Mouse (Mus musculus): ENCODE results near the gene Rhd.

Rhd gene

DNA sequence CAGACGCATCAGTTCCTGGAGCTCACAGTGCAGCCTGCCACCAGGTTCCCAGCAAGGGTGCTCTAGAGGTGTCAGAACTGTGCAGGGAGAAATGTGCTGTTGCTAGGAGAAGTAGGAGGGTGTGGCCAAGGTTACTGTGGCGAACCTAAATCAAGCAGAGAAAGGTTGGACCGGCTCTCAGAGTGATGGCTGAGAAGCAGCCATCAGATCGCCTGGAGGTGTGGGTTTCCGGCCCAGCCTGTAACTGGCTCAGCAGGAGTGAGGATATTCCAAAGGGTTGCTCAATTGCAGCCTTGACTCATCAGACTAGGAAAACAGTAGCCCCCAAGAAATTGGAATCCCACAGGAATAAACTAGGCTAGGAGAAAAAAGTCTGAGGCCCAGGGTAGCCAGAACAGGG, 7.8 kb upstream of the Rhd start:
- DNase-seq (ENCODE audit: low read depth, low spot score) = no peak

- no peak for DNase-seq (ENCODE audit: low read depth, low spot score)
Observed at GRCm38 (mm10) chr4:134858494-134858893, 5.8 kb upstream of the Rhd start.

GRCm38 (mm10) chr4:134861884-134862283, 2.5 kb upstream of the Rhd start:
- no peak for DNase-seq (ENCODE audit: low read depth, low spot score)

DNA sequence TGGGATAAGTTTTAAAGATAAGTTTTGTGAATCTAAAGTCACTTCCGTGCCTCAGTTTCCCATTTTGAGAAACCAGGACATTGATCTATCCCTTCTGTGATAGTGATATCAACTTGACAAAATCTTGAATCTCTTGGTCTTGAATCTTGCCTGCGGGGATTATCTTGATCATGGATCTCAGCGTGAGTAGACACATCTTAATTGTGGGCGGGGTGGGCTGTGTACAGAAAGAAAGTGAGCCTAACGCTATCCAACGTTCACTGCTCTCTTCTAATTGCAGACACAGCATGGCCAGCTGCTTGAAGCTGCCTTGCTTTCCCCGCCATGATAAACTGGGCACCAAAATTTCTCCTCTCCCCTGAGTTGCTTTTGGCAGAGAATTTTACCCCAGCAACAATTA, 1.3 kb upstream of the Rhd start:
- no peak for DNase-seq (ENCODE audit: low read depth, low spot score)

- DNase-seq (ENCODE audit: low read depth, low spot score) = no peak
Observed at GRCm38 (mm10) chr4:134865340-134865739, 1.0 kb downstream of the Rhd start.

DNA sequence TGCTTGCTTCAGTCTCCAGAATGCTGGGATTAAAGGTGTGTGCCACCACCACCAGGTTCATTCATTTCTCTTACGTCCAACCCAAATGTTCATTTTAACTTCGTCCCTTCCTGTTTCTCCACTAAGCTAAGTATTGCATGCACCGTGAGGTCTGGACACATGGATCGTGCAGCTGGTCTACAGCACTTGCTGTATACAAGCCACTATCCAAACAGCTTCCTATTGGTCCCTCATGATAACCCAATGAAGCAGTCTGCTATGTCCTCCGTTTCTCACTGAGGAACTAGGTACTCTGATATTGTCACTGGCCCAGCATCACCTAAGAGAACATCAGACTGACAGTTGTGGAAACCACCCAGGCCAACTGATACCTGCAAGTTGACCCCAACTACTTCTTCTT, 1.5 kb downstream of the Rhd start:
- no peak for DNase-seq (ENCODE audit: low read depth, low spot score)

- DNase-seq (ENCODE audit: low read depth, low spot score) = no peak
Observed at GRCm38 (mm10) chr4:134867213-134867612, 2.9 kb downstream of the Rhd start.

DNA sequence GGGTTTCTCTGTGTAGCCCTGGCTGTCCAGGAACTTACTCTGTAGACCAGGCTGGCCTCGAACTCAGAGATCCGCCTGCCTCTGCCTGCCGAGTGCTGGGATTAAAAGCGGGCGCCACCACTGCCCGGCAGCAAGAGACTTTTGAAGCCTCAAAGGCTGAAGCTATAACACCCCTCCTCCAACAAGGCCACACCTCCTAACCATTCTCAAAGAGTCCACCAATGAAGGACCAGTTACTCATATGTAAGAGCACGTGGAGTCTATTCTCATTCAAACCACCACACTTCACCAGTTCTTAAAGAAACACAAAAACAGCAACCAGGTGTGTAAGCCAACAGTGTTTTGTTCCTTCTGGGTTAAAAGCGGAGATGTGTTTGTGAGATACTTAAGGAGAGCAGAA, 3.3 kb downstream of the Rhd start:
- no peak for DNase-seq (ENCODE audit: low read depth, low spot score)

DNA sequence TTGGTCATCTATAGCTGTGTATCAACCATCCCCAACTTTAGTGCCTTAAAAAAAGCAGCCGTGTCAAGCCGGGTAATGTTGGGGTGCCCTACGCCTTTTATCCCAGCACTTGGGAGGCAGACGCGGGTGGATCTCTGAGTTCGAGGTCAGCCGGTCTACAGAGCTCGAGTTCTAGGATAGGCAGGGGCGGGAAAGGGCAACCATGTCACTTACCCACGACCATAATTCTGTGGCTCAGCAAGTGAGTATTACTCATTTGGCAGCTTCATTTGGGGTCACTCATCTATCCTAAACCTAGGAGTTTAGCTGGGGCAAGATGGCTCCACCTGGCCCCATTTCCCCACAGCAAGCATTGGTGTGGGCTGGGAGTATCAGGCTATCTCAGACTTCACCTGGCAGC, 3.7 kb downstream of the Rhd start:
- DNase-seq (ENCODE audit: low read depth, low spot score) = no peak

DNA sequence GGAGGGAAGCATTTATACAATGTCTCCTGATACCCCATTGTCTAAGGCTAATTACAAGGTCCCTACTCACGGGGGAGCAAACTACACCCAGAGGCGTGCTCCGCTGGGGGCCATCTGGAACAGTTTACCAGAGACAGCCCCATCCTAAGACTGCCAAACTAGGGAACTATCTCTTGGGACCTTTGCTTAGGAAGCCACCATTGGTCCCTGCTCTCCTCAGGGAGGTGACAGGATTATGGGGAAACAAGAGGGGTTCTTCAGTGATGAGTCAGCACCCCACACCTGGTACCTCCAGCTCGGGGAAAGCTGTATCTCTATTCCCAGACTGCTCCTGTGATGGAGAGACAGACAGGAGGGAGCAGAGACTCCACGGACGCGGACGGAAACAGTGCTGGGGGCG, 4.2 kb downstream of the Rhd start:
- DNase-seq (ENCODE audit: low read depth, low spot score) = no peak

GRCm38 (mm10) chr4:134869068-134869730, 4.9 kb downstream of the Rhd start:
- DNase-seq (ENCODE audit: low read depth, low spot score) = no peak

- no peak for DNase-seq (ENCODE audit: low read depth, low spot score)
Observed at GRCm38 (mm10) chr4:134869815-134870375, 5.6 kb downstream of the Rhd start.

- DNase-seq (ENCODE audit: low read depth, low spot score) = no peak
Observed at GRCm38 (mm10) chr4:134871477-134871876, 7.1 kb downstream of the Rhd start.

DNA sequence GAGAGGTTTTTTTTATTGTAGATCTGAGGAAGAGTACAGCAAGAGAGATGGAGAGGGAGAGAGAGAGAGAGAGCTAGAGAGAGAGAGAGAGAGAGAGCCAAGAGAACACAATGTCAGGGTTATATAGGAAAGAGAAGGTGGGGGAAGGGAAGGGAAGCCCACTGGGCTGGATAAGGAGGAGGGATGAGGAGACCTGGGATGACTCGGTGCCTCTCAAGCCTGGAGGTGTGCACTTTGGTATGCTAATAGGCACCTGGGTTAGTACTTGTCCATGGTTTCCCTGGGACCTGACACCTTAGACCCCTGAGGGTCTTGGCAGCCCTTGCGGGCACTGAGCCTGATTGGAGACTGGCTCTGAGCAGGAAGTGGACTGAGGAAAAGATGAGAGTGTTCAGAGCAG, 7.6 kb downstream of the Rhd start:
- no peak for DNase-seq (ENCODE audit: low read depth, low spot score)

GRCm38 (mm10) chr4:134876171-134876570, 11.8 kb downstream of the Rhd start:
- no peak for DNase-seq (ENCODE audit: low read depth, low spot score)

- DNase-seq (ENCODE audit: low read depth, low spot score) = peak; percentile 75
Observed at GRCm38 (mm10) chr4:134879410-134879981, 15.2 kb downstream of the Rhd start.

DNA sequence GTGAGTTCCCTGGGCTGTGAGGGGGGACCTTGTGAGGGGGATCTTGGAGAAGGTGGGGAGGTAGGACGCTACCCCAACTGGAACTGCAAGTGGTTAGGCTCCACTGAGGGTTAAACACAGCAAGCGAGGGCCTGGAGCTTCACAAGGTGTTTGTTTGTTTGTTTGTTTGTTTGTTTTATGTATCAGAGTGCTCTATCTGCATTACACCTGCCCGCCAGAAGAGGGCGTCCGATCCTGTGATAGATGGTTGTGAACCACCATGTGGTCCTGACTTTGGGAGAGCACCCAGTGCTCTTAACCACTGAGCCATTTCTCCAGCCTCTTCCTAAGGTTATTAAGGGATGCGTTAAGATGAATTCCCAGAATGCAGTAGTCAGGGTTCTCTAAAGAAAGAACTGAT, 15.7 kb downstream of the Rhd start:
- DNase-seq (ENCODE audit: low read depth, low spot score) = no peak

GRCm38 (mm10) chr4:134883266-134883665, 18.9 kb downstream of the Rhd start:
- peak; percentile 46 for DNase-seq (ENCODE audit: low read depth, low spot score)

GRCm38 (mm10) chr4:134883808-134884207, 19.5 kb downstream of the Rhd start:
- DNase-seq (ENCODE audit: low read depth, low spot score) = no peak

DNA sequence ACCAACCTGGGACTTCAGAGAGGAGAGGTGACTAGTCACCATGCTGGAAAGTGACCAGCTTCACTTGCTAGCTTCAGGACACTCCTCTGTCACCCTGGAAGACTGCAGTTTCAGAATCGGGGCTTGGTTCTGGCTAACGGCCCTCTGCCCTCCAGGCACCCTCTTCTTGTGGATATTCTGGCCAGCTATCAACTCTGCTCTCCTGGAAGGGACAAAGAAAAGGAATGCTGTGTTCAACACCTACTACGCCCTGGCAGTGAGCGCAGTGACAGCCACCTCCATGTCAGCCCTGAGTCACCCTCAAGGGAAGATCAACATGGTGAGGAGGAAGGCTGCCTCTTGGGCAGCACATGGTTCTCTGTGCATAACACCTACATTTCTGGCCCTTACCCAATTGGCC, 20.0 kb downstream of the Rhd start:
- DNase-seq (ENCODE audit: low read depth, low spot score) = no peak

DNA sequence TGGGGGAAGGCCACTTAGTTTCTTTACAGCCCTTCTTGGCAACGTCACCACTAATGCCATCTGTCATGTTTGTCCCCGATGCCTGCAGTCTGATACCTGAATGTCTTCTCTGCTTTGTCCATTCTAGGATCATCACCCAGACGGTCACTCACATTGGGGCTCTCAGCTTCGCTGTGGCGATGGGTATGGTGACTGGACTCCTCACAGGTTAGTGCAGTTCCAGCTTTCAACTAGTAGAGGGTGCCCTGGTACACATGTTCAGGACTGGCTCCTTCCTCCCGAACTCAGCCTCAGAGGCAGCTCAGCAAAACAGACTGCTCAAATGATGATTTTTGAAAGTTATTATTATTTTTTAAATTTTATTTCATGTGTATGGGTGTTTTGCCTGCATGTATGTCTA, 27.8 kb downstream of the Rhd start:
- no peak for DNase-seq (ENCODE audit: low read depth, low spot score)

DNA sequence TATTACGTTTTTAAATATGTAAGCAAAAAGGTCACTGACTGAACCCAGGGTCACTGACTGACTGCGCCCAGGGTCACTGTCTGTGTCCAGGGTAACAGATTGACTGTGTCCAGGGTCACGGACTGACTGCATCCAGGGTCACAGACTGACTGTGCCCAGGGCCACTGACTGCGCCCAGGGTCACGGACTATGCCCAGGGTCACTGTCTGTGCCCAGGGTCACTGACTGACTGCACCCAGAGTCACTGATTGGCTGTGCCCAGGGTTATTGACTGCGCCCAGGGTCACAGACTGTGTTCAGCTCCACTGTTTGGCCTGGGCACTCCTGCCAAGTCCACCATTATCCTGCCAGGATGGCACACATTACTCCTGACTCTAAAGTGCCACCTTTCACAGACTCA, 32.9 kb downstream of the Rhd start:
- DNase-seq (ENCODE audit: low read depth, low spot score) = no peak

DNA sequence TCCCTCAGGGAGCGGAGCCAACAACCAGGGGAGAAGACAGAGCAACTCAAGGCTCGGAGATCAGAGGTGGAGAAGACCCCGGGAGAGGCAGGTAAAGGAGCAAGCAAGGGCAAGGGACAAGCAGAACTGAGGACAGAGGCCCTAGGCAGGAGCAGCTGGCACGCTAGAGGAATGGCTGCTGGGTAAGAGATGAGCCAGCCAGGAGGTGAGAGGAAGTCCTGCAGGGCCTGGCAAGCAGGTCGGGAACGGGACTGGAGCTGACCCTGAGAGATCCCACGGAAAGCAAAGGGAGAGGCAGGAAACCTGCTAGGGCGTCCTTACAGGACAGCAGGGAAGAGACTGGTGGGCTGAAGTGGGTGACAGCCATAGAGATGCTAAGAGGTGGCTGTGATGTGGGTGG, 36.8 kb downstream of the Rhd start:
- DNase-seq (ENCODE audit: low read depth, low spot score) = no peak

- DNase-seq (ENCODE audit: low read depth, low spot score) = no peak
Observed at GRCm38 (mm10) chr4:134903046-134903445, 38.7 kb downstream of the Rhd start.

Measured in mesoderm, embryonic 11.5 days (tissue).